Mouse (Mus musculus) olfactory bulb, adult 2 months (tissue): ENCODE data around the gene Gm26620.

Source experiments
- CTCF ChIP-seq: fragments of 200-500 bp; IDR thresholded peaks from 2 replicates; pipeline ENCODE4 v1.5.1; 2012; ENCODE audit warnings: low read depth, mild to moderate bottlenecking, low read length, moderate library complexity; ENCODE audit not compliant: insufficient read depth
- POLR2A ChIP-seq: fragments of 200-500 bp; IDR thresholded peaks from 2 replicates; pipeline ENCODE4 v1.6.1; 2012; ENCODE audit warnings: mild to moderate bottlenecking, low read depth, low read length, moderate library complexity; ENCODE audit not compliant: insufficient read depth

DNA sequence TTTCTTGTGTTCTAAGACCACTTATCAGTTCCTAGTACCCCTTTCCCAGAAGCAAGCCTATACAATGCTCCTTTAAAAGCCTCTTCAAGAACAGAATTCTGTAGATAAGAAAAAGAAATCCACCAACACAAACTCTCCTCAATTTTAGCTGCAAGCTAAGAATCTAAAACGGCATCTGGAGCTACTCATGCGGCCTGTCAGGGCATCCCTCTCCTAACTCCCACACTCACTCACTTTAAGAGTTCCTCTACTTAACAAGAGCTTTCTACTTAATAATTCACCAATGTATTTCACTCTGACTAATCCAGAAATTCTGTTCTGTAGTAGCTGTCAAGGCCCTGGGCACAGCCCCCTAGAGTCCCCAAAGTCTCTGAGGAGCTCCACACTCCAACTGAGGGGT is 6.8 kb downstream of the Gm26620 start:
- TF ChIP-seq CTCF (no peak), POLR2A (no peak)
